Mouse (Mus musculus): Measurements from ENCODE around the gene Gli2. TPM values are rescaled to one million over a fixed set of nuclear protein-coding genes. Genes with fewer than 3 reads are reported as not detected.

The Gli2 gene
- polyA plus RNA-seq, 1 experiment = 1.4 TPM

DNA sequence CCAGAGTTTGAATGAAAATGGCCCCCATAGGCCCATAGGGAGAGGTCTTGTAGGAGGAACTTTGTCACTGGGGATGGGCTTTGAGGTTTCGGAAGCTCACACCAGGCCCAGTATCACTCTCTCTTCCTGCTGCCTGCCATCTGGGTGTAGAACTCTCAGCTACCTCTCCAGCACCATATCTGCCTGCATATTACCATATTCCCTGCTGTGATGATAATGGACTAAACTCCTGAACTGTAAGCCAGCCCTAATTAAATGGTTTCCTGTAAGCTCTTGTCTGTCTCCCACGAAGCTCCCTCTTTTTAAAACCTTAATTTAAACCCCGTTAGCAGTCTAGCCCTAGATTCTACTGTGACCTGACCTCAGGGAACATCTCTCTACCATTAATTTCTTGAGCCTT, 149.0 kb downstream of the Gli2 start:
- H3K4me1 ChIP-seq (ENCODE audit: control insufficient read depth, insufficient read depth, low read length) = no peaks in the 10 kb centered on the region; the same call in 1 of the 2 replicates
- H3K36me3 ChIP-seq (ENCODE audit: control insufficient read depth, insufficient read depth, low read length) = no peaks in the 10 kb centered on the region
- H3K27ac ChIP-seq (ENCODE audit: control insufficient read depth, insufficient read depth, low read depth, low read length) = no peak overlapping the region
- H3K4me3 ChIP-seq (ENCODE audit: control insufficient read depth, low read depth, low read length) = no peak overlapping the region
- no peak for TF ChIP-seq POLR2A (IDR thresholded peaks at IDR 0.05; ENCODE audit: control insufficient read depth, low read depth, low read length)
- no peak for TF ChIP-seq CTCF (IDR thresholded peaks at IDR 0.05; ENCODE audit: control insufficient read depth, insufficient read depth, insufficient replicate concordance, low read depth, low read length)
- no peaks in the 10 kb centered on the region for H3K27me3 ChIP-seq (ENCODE audit: control insufficient read depth, insufficient read depth, low read length)

GRCm38 (mm10) chr1:118903742-118904141, 149.7 kb downstream of the Gli2 start:
- Histone ChIP-seq H3K36me3 (ENCODE audit: control insufficient read depth, insufficient read depth, low read length) (no peaks in the 10 kb centered on the region), H3K4me3 (ENCODE audit: control insufficient read depth, low read depth, low read length) (no peak overlapping the region), H3K27ac (ENCODE audit: control insufficient read depth, insufficient read depth, low read depth, low read length) (no peak overlapping the region), H3K27me3 (ENCODE audit: control insufficient read depth, insufficient read depth, low read length) (no peaks in the 10 kb centered on the region), H3K4me1 (ENCODE audit: control insufficient read depth, insufficient read depth, low read length) (no peaks in the 10 kb centered on the region; the same call in 1 of the 2 replicates)
- TF ChIP-seq POLR2A (IDR thresholded peaks at IDR 0.05; ENCODE audit: control insufficient read depth, low read depth, low read length) (no peak), CTCF (IDR thresholded peaks at IDR 0.05; ENCODE audit: control insufficient read depth, insufficient read depth, insufficient replicate concordance, low read depth, low read length) (no peak)

DNA sequence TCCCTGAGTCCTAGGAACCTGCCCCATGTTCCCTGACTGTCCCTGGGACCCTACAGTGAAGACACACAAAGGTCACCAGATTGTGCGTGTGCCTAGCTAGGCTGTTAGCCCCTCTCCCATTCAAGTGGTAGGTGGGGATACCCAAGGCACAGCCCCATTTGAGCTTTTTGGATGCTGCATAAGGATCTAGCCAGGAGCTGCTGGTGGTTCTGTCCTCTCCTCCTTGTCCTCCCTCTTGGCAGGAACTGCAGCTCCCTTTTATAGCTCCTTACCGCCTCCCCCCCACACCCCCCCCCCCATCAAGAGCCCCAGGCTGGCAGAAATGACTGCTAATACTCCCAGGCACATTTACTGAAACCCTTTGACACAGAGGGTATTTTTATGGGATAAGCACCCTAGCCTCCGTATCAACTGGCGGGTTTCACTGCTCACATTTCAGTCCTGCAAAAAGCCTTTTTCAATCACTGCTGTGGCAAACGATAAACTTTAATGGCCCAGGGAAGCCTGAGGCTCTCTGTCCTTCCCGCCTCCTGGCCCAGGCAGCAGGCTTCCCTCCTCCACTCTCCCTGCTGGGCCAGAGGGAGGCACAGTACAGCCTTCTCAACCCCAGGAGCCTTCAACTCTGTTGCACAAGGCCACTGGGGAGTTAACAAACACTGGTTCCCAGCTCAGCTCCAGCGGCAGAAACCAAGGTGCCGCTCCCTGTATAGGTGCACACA, 151.4 kb downstream of the Gli2 start:
- no peaks in the 10 kb centered on the region; the same call in 1 of the 2 replicates for H3K4me1 ChIP-seq (ENCODE audit: control insufficient read depth, insufficient read depth, low read length)
- no peaks in the 10 kb centered on the region for H3K36me3 ChIP-seq (ENCODE audit: control insufficient read depth, insufficient read depth, low read length)
- H3K27me3 ChIP-seq (ENCODE audit: control insufficient read depth, insufficient read depth, low read length) = no peaks in the 10 kb centered on the region
- H3K27ac ChIP-seq (ENCODE audit: control insufficient read depth, insufficient read depth, low read depth, low read length) = no peak overlapping the region
- no peak overlapping the region for H3K4me3 ChIP-seq (ENCODE audit: control insufficient read depth, low read depth, low read length)
- TF ChIP-seq CTCF (IDR thresholded peaks at IDR 0.05; ENCODE audit: control insufficient read depth, insufficient read depth, insufficient replicate concordance, low read depth, low read length) = no peak

DNA sequence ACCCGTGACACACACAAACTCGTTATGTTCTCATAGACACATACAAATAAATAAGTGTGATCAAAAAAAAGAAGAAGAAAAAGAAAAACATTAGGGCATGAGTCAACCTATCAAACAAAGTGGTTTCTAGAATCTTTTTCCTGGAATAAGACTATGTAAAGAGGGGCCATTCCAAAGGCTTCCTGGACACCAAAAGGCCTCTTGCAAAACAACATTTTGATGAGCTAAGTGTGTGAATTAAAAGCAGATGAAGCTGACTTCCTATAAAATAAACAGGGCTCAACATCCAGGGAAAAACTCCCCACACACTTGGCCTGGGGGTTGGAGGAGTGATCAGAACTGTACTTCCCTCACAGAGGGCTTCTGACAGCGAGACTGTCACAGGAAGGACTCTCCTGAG, 155.1 kb downstream of the Gli2 start:
- no peak for TF ChIP-seq POLR2A (IDR thresholded peaks at IDR 0.05; ENCODE audit: control insufficient read depth, low read depth, low read length)
- TF ChIP-seq CTCF (IDR thresholded peaks at IDR 0.05; ENCODE audit: control insufficient read depth, insufficient read depth, insufficient replicate concordance, low read depth, low read length) = no peak
- Histone ChIP-seq H3K36me3 (ENCODE audit: control insufficient read depth, insufficient read depth, low read length) (no peaks in the 10 kb centered on the region), H3K4me1 (ENCODE audit: control insufficient read depth, insufficient read depth, low read length) (no peaks in the 10 kb centered on the region; the same call in 1 of the 2 replicates), H3K4me3 (ENCODE audit: control insufficient read depth, low read depth, low read length) (no peak overlapping the region), H3K27ac (ENCODE audit: control insufficient read depth, insufficient read depth, low read depth, low read length) (no peak overlapping the region), H3K27me3 (ENCODE audit: control insufficient read depth, insufficient read depth, low read length) (no peaks in the 10 kb centered on the region)

DNA sequence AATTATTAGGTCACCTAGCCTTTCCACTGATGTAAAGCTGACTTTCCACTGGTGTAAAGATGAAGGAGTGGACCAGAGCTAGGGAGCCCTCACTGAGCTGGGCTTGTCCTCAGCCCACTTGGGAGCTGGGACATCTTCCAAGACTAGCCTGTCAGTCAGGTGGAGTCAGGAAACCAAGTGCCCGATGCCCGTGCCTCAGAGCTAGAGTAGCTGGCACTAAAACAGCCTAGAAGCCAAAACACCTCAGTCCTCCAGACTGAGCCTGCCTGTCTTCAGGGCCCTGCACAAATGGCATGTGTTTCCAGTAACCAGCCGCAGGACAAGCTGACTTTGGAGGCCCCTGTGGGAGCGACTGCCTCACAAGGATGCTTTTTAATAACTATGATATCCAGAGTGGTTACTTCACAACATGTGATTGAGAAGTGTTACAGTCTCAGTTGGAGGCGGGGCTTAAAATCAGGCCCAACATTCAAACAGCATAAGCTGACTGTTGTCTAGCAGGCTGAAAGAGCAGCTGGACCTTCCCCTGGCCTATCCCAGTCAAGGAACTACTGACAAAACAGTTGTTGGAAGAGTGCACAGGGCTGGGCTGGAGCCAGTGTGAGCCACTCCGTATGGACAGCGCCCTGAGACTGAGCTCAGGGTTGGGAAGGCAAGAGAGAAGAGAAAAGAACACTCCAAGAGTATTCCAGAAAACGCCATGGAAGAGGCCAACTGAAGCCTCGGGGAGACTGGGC, 158.2 kb downstream of the Gli2 start:
- Histone ChIP-seq H3K27me3 (ENCODE audit: control insufficient read depth, insufficient read depth, low read length) (no peaks in the 10 kb centered on the region), H3K27ac (ENCODE audit: control insufficient read depth, insufficient read depth, low read depth, low read length) (no peak overlapping the region), H3K4me3 (ENCODE audit: control insufficient read depth, low read depth, low read length) (no peak overlapping the region), H3K36me3 (ENCODE audit: control insufficient read depth, insufficient read depth, low read length) (no peaks in the 10 kb centered on the region), H3K4me1 (ENCODE audit: control insufficient read depth, insufficient read depth, low read length) (no peaks in the 10 kb centered on the region)
- TF ChIP-seq CTCF (IDR thresholded peaks at IDR 0.05; ENCODE audit: control insufficient read depth, insufficient read depth, insufficient replicate concordance, low read depth, low read length) (no peak), POLR2A (IDR thresholded peaks at IDR 0.05; ENCODE audit: control insufficient read depth, low read depth, low read length) (no peak)

DNA sequence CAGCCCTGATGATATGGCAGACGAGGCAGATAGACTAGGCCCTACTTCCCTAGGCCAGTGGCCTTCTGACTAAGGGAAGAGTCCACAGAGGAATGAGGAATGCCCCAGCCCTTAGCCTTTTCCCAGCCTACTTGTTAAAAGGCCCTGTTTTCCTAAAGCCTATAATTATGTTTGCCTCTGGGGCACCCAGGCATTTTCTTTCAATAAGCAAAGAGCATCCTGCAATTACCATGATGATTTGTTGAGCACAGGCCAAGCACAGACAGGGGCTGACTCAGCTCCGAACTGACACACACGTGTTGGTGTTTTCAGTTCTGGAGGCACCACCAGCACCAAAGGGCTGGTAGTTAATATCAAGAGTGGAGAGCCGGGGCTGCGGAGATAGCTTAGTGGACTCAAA, 162.0 kb downstream of the Gli2 start:
- Histone ChIP-seq H3K27me3 (ENCODE audit: control insufficient read depth, insufficient read depth, low read length) (no peaks in the 10 kb centered on the region), H3K4me3 (ENCODE audit: control insufficient read depth, low read depth, low read length) (no peak overlapping the region), H3K36me3 (ENCODE audit: control insufficient read depth, insufficient read depth, low read length) (no peaks in the 10 kb centered on the region), H3K4me1 (ENCODE audit: control insufficient read depth, insufficient read depth, low read length) (no peaks in the 10 kb centered on the region), H3K27ac (ENCODE audit: control insufficient read depth, insufficient read depth, low read depth, low read length) (no peak overlapping the region)
- TF ChIP-seq POLR2A (IDR thresholded peaks at IDR 0.05; ENCODE audit: control insufficient read depth, low read depth, low read length) (no peak), CTCF (IDR thresholded peaks at IDR 0.05; ENCODE audit: control insufficient read depth, insufficient read depth, insufficient replicate concordance, low read depth, low read length) (no peak)

GRCm38 (mm10) chr1:118890125-118890875, 163.1 kb downstream of the Gli2 start:
- TF ChIP-seq POLR2A (IDR thresholded peaks at IDR 0.05; ENCODE audit: control insufficient read depth, low read depth, low read length) (no peak), CTCF (IDR thresholded peaks at IDR 0.05; ENCODE audit: control insufficient read depth, insufficient read depth, insufficient replicate concordance, low read depth, low read length) (no peak)
- Histone ChIP-seq H3K27me3 (ENCODE audit: control insufficient read depth, insufficient read depth, low read length) (no peaks in the 10 kb centered on the region), H3K27ac (ENCODE audit: control insufficient read depth, insufficient read depth, low read depth, low read length) (no peak overlapping the region), H3K36me3 (ENCODE audit: control insufficient read depth, insufficient read depth, low read length) (no peaks in the 10 kb centered on the region), H3K4me3 (ENCODE audit: control insufficient read depth, low read depth, low read length) (no peak overlapping the region), H3K4me1 (ENCODE audit: control insufficient read depth, insufficient read depth, low read length) (no peaks in the 10 kb centered on the region)

Measured in testis, adult 2 months (tissue).